Mouse (Mus musculus) limb, embryonic 14.5 days (tissue): ENCODE results near the gene Rbfox3. TPM values are rescaled to one million over a fixed set of nuclear protein-coding genes. Genes with fewer than 3 reads are reported as not detected.

Experiments
- ATAC-seq: fragments of 200-750 bp; cut with Nextera tagmentation; 2 replicates; pipeline ENCODE4 v1.8.0; 2017; ENCODE audit warnings: low read depth, moderate number of reproducible peaks, moderate TSS enrichment; ENCODE audit not compliant: low FRiP score
- DNase-seq: peaks from one replicate; pipeline ENCODE4 v3.0.0-alpha.2; 2015; ENCODE audit warnings: low spot score
- H3K27ac ChIP-seq: fragments of 300-500 bp; sonication (generic); replicated peaks from 2 replicates; pipeline ENCODE4 v1.5.1; 2014; ENCODE audit warnings: low read depth, mild to moderate bottlenecking, low read length, moderate library complexity, mixed read lengths
- H3K27me3 ChIP-seq: fragments of 300-500 bp; sonication (generic); 2 replicates; pipeline ENCODE4 v1.6.1; 2014; ENCODE audit warnings: low read length, mixed read lengths; ENCODE audit not compliant: control insufficient read depth, insufficient read depth
- H3K36me3 ChIP-seq: fragments of 300-500 bp; sonication (generic); 2 replicates; pipeline ENCODE4 v1.6.1; 2014; ENCODE audit warnings: mild to moderate bottlenecking, low read length, moderate library complexity, mixed read lengths; ENCODE audit not compliant: control insufficient read depth, insufficient read depth
- H3K4me1 ChIP-seq: fragments of 300-500 bp; sonication (generic); 2 replicates; pipeline ENCODE4 v1.6.1; 2014; ENCODE audit warnings: antibody characterized with exemption, low read length, mixed read lengths; ENCODE audit not compliant: control insufficient read depth, insufficient read depth
- H3K4me2 ChIP-seq: fragments of 300-500 bp; sonication (generic); replicated peaks from 2 replicates; pipeline ENCODE4 v1.6.1; 2014; ENCODE audit warnings: low read depth, mild to moderate bottlenecking, low read length, moderate library complexity; ENCODE audit not compliant: severe bottlenecking
- H3K4me3 ChIP-seq: fragments of 300-500 bp; sonication (generic); replicated peaks from 2 replicates; pipeline ENCODE4 v1.5.1; 2014; ENCODE audit warnings: low read length
- H3K9ac ChIP-seq: fragments of 300-500 bp; sonication (generic); 2 replicates; pipeline ENCODE4 v1.6.1; 2014; ENCODE audit warnings: mild to moderate bottlenecking, low read depth, low read length, moderate library complexity; ENCODE audit not compliant: severe bottlenecking
- H3K9me3 ChIP-seq: fragments of 300-500 bp; sonication (generic); 2 replicates; pipeline ENCODE4 v1.6.1; 2016; ENCODE audit warnings: low read length; ENCODE audit not compliant: control insufficient read depth
- POLR2A ChIP-seq: fragments of 200-500 bp; IDR thresholded peaks from 2 replicates; pipeline ENCODE4 v1.8.0; 2012; ENCODE audit warnings: inconsistent platforms, mild to moderate bottlenecking, moderate library complexity, borderline replicate concordance; ENCODE audit not compliant: insufficient read depth, insufficient read length; ENCODE audit errors: extremely low read depth
- WGBS: fragments of 180-500 bp; shearing (Covaris S2); extraction: QIAGEN DNeasy Blood & Tissue Kit; methylation state at CpG from one replicate; pipeline ENCODE4 v1.1.7; 2014; 5-methylcytosine and 5-hydroxymethylcytosine counted together
- polyA plus RNA-seq, 2 experiments: library from polyadenylated mRNA; depleted of rRNA in 1 of 2; stranded (reverse) in 1 of 2; unstranded in 1 of 2; fragments of >200 nt; fragmentation: Nextera tagmentation in 1 of 2; extraction: Ambion mirVana in 1 of 2; gene quantifications; 2 replicates each; pipeline versions ENCODE4 v1.2.1 to v1.2.3; 2012 to 2014

The Rbfox3 gene
- polyA plus RNA-seq, 2 experiments, result 0.43 to 0.44 TPM

GRCm38 (mm10) chr11:118838167-118838566, 73.2 kb downstream of the Rbfox3 start:
- WGBS, result 56% methylated on average over 4 of the region's 4 CpGs
- Histone ChIP-seq H3K4me1 (no peaks in the 10 kb centered on the region), H3K27me3 (no peaks in the 10 kb centered on the region), H3K4me3 (no peak overlapping the region), H3K27ac (no peak overlapping the region), H3K9me3 (no peaks in the 10 kb centered on the region), H3K9ac (no peak overlapping the region), H3K4me2 (no peak overlapping the region), H3K36me3 (no peaks in the 10 kb centered on the region)
- ATAC-seq (no peak), DNase-seq (no peak)
- TF ChIP-seq POLR2A, result no peak

DNA sequence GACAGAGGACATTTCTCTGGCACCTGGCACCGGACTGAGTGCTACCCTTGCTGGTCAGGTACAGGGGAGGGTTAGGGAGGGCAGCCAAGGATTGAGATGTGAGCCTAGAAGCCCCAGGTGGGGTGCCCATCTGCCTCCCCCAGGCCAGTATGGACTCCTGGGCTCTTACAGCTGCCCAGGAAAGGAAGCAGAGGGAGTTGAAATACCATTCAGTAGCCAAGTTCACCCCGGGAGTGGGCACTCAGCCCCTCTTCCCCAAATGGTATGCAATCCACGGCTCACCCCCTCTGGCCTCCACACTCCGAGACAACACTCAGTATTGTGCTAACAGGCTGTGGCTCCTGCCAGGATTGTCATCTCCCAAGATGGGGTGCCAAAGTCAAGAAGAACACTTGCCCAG, 74.5 kb downstream of the Rbfox3 start:
- DNase-seq, result no peak

GRCm38 (mm10) chr11:118832793-118833481, 78.5 kb downstream of the Rbfox3 start:
- 68% methylated on average over 10 of the region's 10 CpGs for WGBS
- H3K27ac ChIP-seq, result no peak overlapping the region
- no peaks in the 10 kb centered on the region for H3K4me1 ChIP-seq
- no peak overlapping the region for H3K4me2 ChIP-seq
- no peak for TF ChIP-seq POLR2A
- ATAC-seq (no peak), DNase-seq (no peak)
- H3K9me3 ChIP-seq, result no peaks in the 10 kb centered on the region
- H3K36me3 ChIP-seq, result no peaks in the 10 kb centered on the region
- no peak overlapping the region for H3K4me3 ChIP-seq
- no peaks in the 10 kb centered on the region for H3K27me3 ChIP-seq
- H3K9ac ChIP-seq, result no peak overlapping the region

More for the DNA sequence above, 74.5 kb downstream of the Rbfox3 start:
- no peak overlapping the region for H3K4me3 ChIP-seq
- no peak overlapping the region for H3K9ac ChIP-seq
- no peaks in the 10 kb centered on the region for H3K4me1 ChIP-seq
- no peaks in the 10 kb centered on the region for H3K36me3 ChIP-seq
- TF ChIP-seq POLR2A, result no peak
- no peaks in the 10 kb centered on the region for H3K27me3 ChIP-seq
- no peak overlapping the region for H3K27ac ChIP-seq
- no peak overlapping the region for H3K4me2 ChIP-seq
- WGBS, result 47% methylated on average over 4 of the region's 4 CpGs
- ATAC-seq, result no peak
- H3K9me3 ChIP-seq, result no peaks in the 10 kb centered on the region

- 76% methylated on average over 7 of the region's 7 CpGs for WGBS
- Histone ChIP-seq H3K27me3 (no peaks in the 10 kb centered on the region), H3K9me3 (no peaks in the 10 kb centered on the region), H3K4me3 (no peak overlapping the region), H3K4me2 (no peak overlapping the region), H3K4me1 (no peaks in the 10 kb centered on the region), H3K27ac (no peak overlapping the region), H3K9ac (no peak overlapping the region), H3K36me3 (no peaks in the 10 kb centered on the region)
- TF ChIP-seq POLR2A, result no peak
- DNase-seq, result no peak
- ATAC-seq, result no peak
Measured at GRCm38 (mm10) chr11:118831730-118832129, 79.7 kb downstream of the Rbfox3 start.

- Histone ChIP-seq H3K4me3 (no peak overlapping the region), H3K4me2 (no peak overlapping the region), H3K9me3 (no peaks in the 10 kb centered on the region), H3K27me3 (no peaks in the 10 kb centered on the region), H3K4me1 (no peaks in the 10 kb centered on the region), H3K36me3 (no peaks in the 10 kb centered on the region), H3K9ac (no peak overlapping the region), H3K27ac (no peak overlapping the region)
- WGBS, result 62% methylated on average over 25 of the region's 25 CpGs
- no peak for TF ChIP-seq POLR2A
- DNase-seq (no peak), ATAC-seq (no peak)
Measured at GRCm38 (mm10) chr11:118825280-118826094, 85.9 kb downstream of the Rbfox3 start.
